Mouse (Mus musculus): ENCODE results near the gene Neurl1a. TPM values are rescaled to one million over a fixed set of nuclear protein-coding genes. Genes with fewer than 3 reads are reported as not detected.
"Not testable (repeated sequence)": the region's sequence is repeated elsewhere in the genome, so short reads cannot be mapped to it uniquely, and the experiment has no call there.

Neurl1a gene
- polyA plus RNA-seq, 1 experiment from 2014 or later, result 15.0 TPM

DNA sequence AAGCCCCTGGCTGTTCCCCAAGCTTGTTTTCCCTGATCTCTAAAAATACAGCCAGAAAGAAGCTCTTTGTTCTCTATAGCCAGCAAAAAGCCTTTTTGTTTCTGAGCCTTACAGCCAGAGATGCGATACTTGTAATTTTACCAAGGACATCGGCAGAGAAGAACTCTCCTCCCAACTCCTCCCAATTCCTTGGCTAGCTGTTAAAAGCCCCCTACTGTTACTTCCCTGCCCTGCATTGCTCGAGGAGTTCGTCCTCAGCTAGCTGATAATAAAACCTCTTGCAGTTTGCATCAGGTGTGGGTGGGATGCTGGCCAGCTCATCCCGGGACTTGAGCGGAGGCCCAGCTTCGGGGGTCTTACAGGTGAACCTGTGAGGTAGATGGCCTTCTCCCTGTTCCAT, 39.0 kb upstream of the Neurl1a start:
- H3K27ac ChIP-seq (ENCODE audit: low read depth, low read length); H3K9ac ChIP-seq (ENCODE audit: low read depth, low read length); ATAC-seq; H3K27me3 ChIP-seq (replicated peaks; ENCODE audit: control insufficient read depth, insufficient read depth, low read length); H3K4me3 ChIP-seq (ENCODE audit: low read length); H3K4me2 ChIP-seq (ENCODE audit: low read length); H3K4me1 ChIP-seq (ENCODE audit: control insufficient read depth, insufficient read depth, low read depth, low read length); H3K36me3 ChIP-seq (ENCODE audit: control insufficient read depth, insufficient read depth, low read length); H3K9me3 ChIP-seq (ENCODE audit: control insufficient read depth, low read length): not testable (repeated sequence)
- 42% methylated on average over 7 of the region's 7 CpGs for WGBS

DNA sequence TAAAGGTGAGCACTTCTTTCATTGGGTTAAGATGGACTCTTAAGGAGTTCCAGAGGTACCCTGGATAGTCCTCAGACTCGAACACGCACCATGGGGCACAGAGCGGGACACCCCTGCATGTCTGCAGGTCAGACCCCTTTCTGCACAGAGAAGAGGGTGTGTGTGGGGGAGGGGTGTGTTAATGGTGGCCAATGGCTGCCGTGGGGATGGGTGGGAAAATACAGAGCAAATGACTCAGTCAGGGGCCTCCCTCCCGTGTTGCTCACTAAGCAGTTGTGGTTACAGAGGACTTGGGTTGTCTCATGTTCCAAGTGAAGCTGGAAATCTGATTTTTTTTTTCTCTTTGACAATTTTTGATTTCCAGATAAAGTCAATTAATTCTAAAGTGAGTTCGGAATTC, 36.2 kb upstream of the Neurl1a start:
- H3K27ac ChIP-seq (ENCODE audit: low read depth, low read length), result no peak overlapping the region
- H3K4me3 ChIP-seq (ENCODE audit: low read length), result no peak overlapping the region
- no peak overlapping the region for H3K9ac ChIP-seq (ENCODE audit: low read depth, low read length)
- no peak for ATAC-seq
- no peaks in the 10 kb centered on the region for H3K9me3 ChIP-seq (ENCODE audit: control insufficient read depth, low read length)
- no peaks in the 10 kb centered on the region for H3K36me3 ChIP-seq (ENCODE audit: control insufficient read depth, insufficient read depth, low read length)
- no peaks in the 10 kb centered on the region for H3K27me3 ChIP-seq (replicated peaks; ENCODE audit: control insufficient read depth, insufficient read depth, low read length)
- 79% methylated on average over 6 of the region's 6 CpGs for WGBS
- H3K4me2 ChIP-seq (ENCODE audit: low read length), result no peak overlapping the region
- peaks cover 4% of the 10 kb centered on the region for H3K4me1 ChIP-seq (ENCODE audit: control insufficient read depth, insufficient read depth, low read depth, low read length)

DNA sequence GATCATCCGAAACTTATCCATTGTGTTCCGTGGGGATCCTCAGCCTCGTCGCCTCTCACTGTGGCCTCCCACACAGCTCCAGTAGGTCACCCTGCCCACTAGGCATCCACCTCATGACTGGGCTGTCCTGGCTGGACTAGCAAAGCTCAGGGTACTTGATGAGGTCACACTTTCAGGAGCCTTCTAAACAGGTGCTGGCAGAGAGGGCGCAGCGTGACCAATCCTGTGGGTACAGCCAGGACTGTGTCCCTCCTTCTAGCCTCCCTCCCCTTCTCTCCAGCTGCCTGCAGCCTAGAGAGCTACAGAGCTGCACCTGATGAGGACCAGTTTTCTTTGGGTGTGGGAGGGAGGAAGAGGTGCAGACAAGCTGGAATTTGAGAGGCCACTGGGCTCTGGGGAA, 34.5 kb upstream of the Neurl1a start, which contains the start of gene Calhm1:
Gene Calhm1 (minus strand): TSS at position 101 of the 400 bp plus-strand sequence.
- no peaks in the 10 kb centered on the region for H3K9me3 ChIP-seq (ENCODE audit: control insufficient read depth, low read length)
- H3K9ac ChIP-seq (ENCODE audit: low read depth, low read length), result no peak within 1 kb of the TSS
- H3K4me1 ChIP-seq (ENCODE audit: control insufficient read depth, insufficient read depth, low read depth, low read length), result no peaks in the 10 kb centered on the region
- no peak; the same call in 1 of the 2 replicates for ATAC-seq
- H3K4me3 ChIP-seq (ENCODE audit: low read length), result no peak within 1 kb of the TSS
- no peak within 1 kb of the TSS for H3K4me2 ChIP-seq (ENCODE audit: low read length)
- H3K36me3 ChIP-seq (ENCODE audit: control insufficient read depth, insufficient read depth, low read length), result no peaks in the 10 kb centered on the region
- no peaks in the 10 kb centered on the region for H3K27me3 ChIP-seq (replicated peaks; ENCODE audit: control insufficient read depth, insufficient read depth, low read length)
- H3K27ac ChIP-seq (ENCODE audit: low read depth, low read length), result no peak within 1 kb of the TSS
- 96% methylated on average over 6 of the region's 6 CpGs for WGBS

- Histone ChIP-seq H3K9ac (ENCODE audit: low read depth, low read length) (no peak overlapping the region), H3K4me1 (ENCODE audit: control insufficient read depth, insufficient read depth, low read depth, low read length) (no peaks in the 10 kb centered on the region), H3K9me3 (ENCODE audit: control insufficient read depth, low read length) (no peaks in the 10 kb centered on the region), H3K27me3 (replicated peaks; ENCODE audit: control insufficient read depth, insufficient read depth, low read length) (no peaks in the 10 kb centered on the region), H3K4me3 (ENCODE audit: low read length) (no peak overlapping the region), H3K4me2 (ENCODE audit: low read length) (no peak overlapping the region), H3K27ac (ENCODE audit: low read depth, low read length) (no peak overlapping the region), H3K36me3 (ENCODE audit: control insufficient read depth, insufficient read depth, low read length) (no peaks in the 10 kb centered on the region)
- WGBS, result 84% methylated on average over 5 of the region's 5 CpGs
- ATAC-seq, result no peak
Observed at GRCm38 (mm10) chr19:47148267-47148847, 30.3 kb upstream of the Neurl1a start.

GRCm38 (mm10) chr19:47149854-47150253, 28.8 kb upstream of the Neurl1a start:
- Histone ChIP-seq H3K9me3 (ENCODE audit: control insufficient read depth, low read length) (no peaks in the 10 kb centered on the region), H3K27me3 (replicated peaks; ENCODE audit: control insufficient read depth, insufficient read depth, low read length) (no peaks in the 10 kb centered on the region), H3K36me3 (ENCODE audit: control insufficient read depth, insufficient read depth, low read length) (no peaks in the 10 kb centered on the region), H3K27ac (ENCODE audit: low read depth, low read length) (no peak overlapping the region), H3K9ac (ENCODE audit: low read depth, low read length) (no peak overlapping the region), H3K4me1 (ENCODE audit: control insufficient read depth, insufficient read depth, low read depth, low read length) (no peaks in the 10 kb centered on the region), H3K4me3 (ENCODE audit: low read length) (no peak overlapping the region), H3K4me2 (ENCODE audit: low read length) (no peak overlapping the region)
- no peak for ATAC-seq
- 67% methylated on average over 4 of the region's 4 CpGs for WGBS

GRCm38 (mm10) chr19:47151332-47152061, 27.1 kb upstream of the Neurl1a start:
- no peaks in the 10 kb centered on the region for H3K36me3 ChIP-seq (ENCODE audit: control insufficient read depth, insufficient read depth, low read length)
- peak; percentile 79 for ATAC-seq
- H3K27ac ChIP-seq (ENCODE audit: low read depth, low read length), result no peak overlapping the region
- no peaks in the 10 kb centered on the region for H3K9me3 ChIP-seq (ENCODE audit: control insufficient read depth, low read length)
- no peaks in the 10 kb centered on the region for H3K4me1 ChIP-seq (ENCODE audit: control insufficient read depth, insufficient read depth, low read depth, low read length)
- WGBS, result 29% methylated on average over 29 of the region's 32 CpGs
- H3K4me2 ChIP-seq (ENCODE audit: low read length), result peak overlapping the region; percentile 63
- peak overlapping the region; percentile 41 for H3K4me3 ChIP-seq (ENCODE audit: low read length)
- H3K9ac ChIP-seq (ENCODE audit: low read depth, low read length), result peak overlapping the region; percentile 56
- no peaks in the 10 kb centered on the region for H3K27me3 ChIP-seq (replicated peaks; ENCODE audit: control insufficient read depth, insufficient read depth, low read length)

DNA sequence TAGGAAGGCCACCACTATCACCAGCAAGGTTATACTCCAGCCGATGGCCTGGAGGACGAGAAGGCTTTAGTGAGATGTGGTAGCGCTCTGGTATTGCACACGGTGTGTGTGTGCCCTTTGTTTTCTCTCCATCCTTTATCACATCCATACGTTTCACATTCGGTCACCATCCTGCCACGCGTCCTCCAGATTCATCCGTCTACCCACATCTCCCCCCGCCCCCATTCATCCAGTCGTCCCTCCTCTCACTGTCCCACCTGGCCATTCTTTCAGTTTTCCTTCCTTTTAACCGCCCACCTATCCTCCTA, 26.6 kb upstream of the Neurl1a start:
- Histone ChIP-seq H3K4me3 (ENCODE audit: low read length) (peak overlapping the region; percentile 41), H3K4me1 (ENCODE audit: control insufficient read depth, insufficient read depth, low read depth, low read length) (no peaks in the 10 kb centered on the region), H3K9me3 (ENCODE audit: control insufficient read depth, low read length) (no peaks in the 10 kb centered on the region), H3K9ac (ENCODE audit: low read depth, low read length) (peak overlapping the region; percentile 56), H3K27me3 (replicated peaks; ENCODE audit: control insufficient read depth, insufficient read depth, low read length) (no peaks in the 10 kb centered on the region), H3K27ac (ENCODE audit: low read depth, low read length) (no peak overlapping the region), H3K4me2 (ENCODE audit: low read length) (peak overlapping the region; percentile 63), H3K36me3 (ENCODE audit: control insufficient read depth, insufficient read depth, low read length) (no peaks in the 10 kb centered on the region)
- ATAC-seq, result peak; percentile 52
- 57% methylated on average over 12 of the region's 12 CpGs for WGBS

DNA sequence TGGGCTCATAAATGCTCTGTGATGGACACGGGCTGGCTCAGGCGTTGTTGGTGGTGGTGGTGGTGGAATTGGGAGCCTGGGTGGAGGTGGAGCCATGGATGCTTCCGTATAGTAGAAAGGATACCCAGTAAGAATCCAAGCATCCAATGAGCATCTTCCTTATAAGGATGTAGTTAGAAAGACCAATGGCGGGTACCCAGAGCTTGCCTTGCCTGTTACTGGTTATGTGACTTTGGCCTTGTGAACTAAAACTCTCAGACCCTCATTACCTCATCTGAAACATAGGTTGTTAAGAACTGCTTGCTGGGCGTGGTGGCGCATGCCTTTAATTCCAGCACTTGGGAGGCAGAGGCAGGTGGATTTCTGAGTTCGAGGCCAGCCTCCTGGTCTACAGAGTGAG, 24.9 kb upstream of the Neurl1a start:
- WGBS, result 96% methylated on average over 7 of the region's 7 CpGs
- no peak overlapping the region for H3K4me3 ChIP-seq (ENCODE audit: low read length)
- no peak for ATAC-seq
- H3K4me2 ChIP-seq (ENCODE audit: low read length), result no peak overlapping the region
- no peaks in the 10 kb centered on the region for H3K4me1 ChIP-seq (ENCODE audit: control insufficient read depth, insufficient read depth, low read depth, low read length)
- H3K36me3 ChIP-seq (ENCODE audit: control insufficient read depth, insufficient read depth, low read length), result no peaks in the 10 kb centered on the region
- H3K9me3 ChIP-seq (ENCODE audit: control insufficient read depth, low read length), result no peaks in the 10 kb centered on the region
- no peak overlapping the region for H3K9ac ChIP-seq (ENCODE audit: low read depth, low read length)
- H3K27me3 ChIP-seq (replicated peaks; ENCODE audit: control insufficient read depth, insufficient read depth, low read length), result no peaks in the 10 kb centered on the region
- H3K27ac ChIP-seq (ENCODE audit: low read depth, low read length), result no peak overlapping the region

DNA sequence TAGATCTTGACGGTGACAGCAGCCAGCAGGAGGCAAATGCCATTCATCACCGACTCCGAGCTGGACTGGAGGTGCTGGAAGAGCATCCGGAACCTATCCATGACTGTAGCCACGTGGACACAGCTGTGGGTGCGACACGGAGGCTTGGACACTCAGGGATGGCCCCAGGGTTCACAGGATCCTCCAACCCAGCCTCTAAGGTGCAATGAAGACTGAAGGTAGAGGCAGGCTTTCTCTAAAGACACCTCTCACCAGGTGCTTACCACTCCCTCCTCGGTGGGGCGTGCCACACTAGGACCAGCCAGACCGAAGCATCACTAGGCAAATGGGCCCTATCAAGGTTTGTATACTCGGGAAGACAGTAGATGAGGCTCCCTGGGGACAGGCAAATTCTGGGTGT, 21.0 kb upstream of the Neurl1a start, which contains the start of gene Calhm3:
Gene Calhm3 (minus strand): TSS at position 101 of the 400 bp plus-strand sequence.
- no peak within 1 kb of the TSS for H3K27ac ChIP-seq (ENCODE audit: low read depth, low read length)
- H3K9me3 ChIP-seq (ENCODE audit: control insufficient read depth, low read length), result no peaks in the 10 kb centered on the region
- no peak within 1 kb of the TSS for H3K4me2 ChIP-seq (ENCODE audit: low read length)
- no peaks in the 10 kb centered on the region for H3K36me3 ChIP-seq (ENCODE audit: control insufficient read depth, insufficient read depth, low read length)
- H3K4me1 ChIP-seq (ENCODE audit: control insufficient read depth, insufficient read depth, low read depth, low read length), result no peaks in the 10 kb centered on the region
- no peaks in the 10 kb centered on the region for H3K27me3 ChIP-seq (replicated peaks; ENCODE audit: control insufficient read depth, insufficient read depth, low read length)
- ATAC-seq, result no peak
- 83% methylated on average over 11 of the region's 11 CpGs for WGBS
- no peak within 1 kb of the TSS for H3K9ac ChIP-seq (ENCODE audit: low read depth, low read length)
- no peak within 1 kb of the TSS for H3K4me3 ChIP-seq (ENCODE audit: low read length)
